Mouse (Mus musculus): ENCODE measurements around the gene Inpp5d. TPM values are rescaled to one million over a fixed set of nuclear protein-coding genes. Genes with fewer than 3 reads are reported as not detected.
A peak's percentile ranks its signal among the peaks of the same experiment; 100 is the strongest.

Gene Inpp5d
- polyA plus RNA-seq, 1 experiment: 19.8 TPM

GRCm38 (mm10) chr1:87755641-87756470 is 135.7 kb downstream of the Inpp5d start, which contains the start of gene Atg16l1:
TSS of gene Atg16l1 (plus strand) at chr1:87755870.
- peak; percentile 92 to 98 for DNase-seq (ENCODE audit: extremely low spot score in 1 of 2, low spot score in 1 of 2)

GRCm38 (mm10) chr1:87763821-87764220 is 143.7 kb downstream of the Inpp5d start:
- no peak for DNase-seq (ENCODE audit: extremely low spot score in 1 of 2, low spot score in 1 of 2)

- no peak for DNase-seq (ENCODE audit: extremely low spot score in 1 of 2, low spot score in 1 of 2)
These were observed 145.6 kb downstream of the Inpp5d start for GRCm38 (mm10) chr1:87765741-87766140.

GRCm38 (mm10) chr1:87766233-87766632 is 146.1 kb downstream of the Inpp5d start:
- DNase-seq (ENCODE audit: extremely low spot score in 1 of 2, low spot score in 1 of 2): no peak

- DNase-seq (ENCODE audit: extremely low spot score in 1 of 2, low spot score in 1 of 2): no peak
These were observed 149.2 kb downstream of the Inpp5d start for GRCm38 (mm10) chr1:87769263-87769662.

Other genes with a start within 250 kb of the Inpp5d start
- gene Kcnj13, start 225.6 kb upstream of the Inpp5d start, polyA plus RNA-seq (2012; rRNA removed): 2.5 and 3.5 TPM in 2 replicates
- gene Snorc, start 150.0 kb upstream of the Inpp5d start, polyA plus RNA-seq (2012; rRNA removed): 0.52 and 0.90 TPM in 2 replicates
- gene Neu2, start 110.4 kb upstream of the Inpp5d start, polyA plus RNA-seq (2012; rRNA removed): 7.0 and 8.8 TPM in 2 replicates
- 177 and 210 TPM in 2 replicates for gene Ngef, start 46.4 kb upstream of the Inpp5d start, polyA plus RNA-seq (2012; rRNA removed)
- 73.7 and 83.3 TPM in 2 replicates for gene Atg16l1, start 135.6 kb downstream of the Inpp5d start, polyA plus RNA-seq (2012; rRNA removed)
- 3.6 and 4.5 TPM in 2 replicates for gene Sag, start 183.4 kb downstream of the Inpp5d start, polyA plus RNA-seq (2012; rRNA removed)
- gene Dgkd, start 233.0 kb downstream of the Inpp5d start, polyA plus RNA-seq (2012; rRNA removed): 57.6 and 73.7 TPM in 2 replicates